Mouse (Mus musculus): ENCODE measurements around the gene Cers6. TPM values are rescaled to one million over a fixed set of nuclear protein-coding genes. Genes with fewer than 3 reads are reported as not detected.
A peak's percentile ranks its signal among the peaks of the same experiment; 100 is the strongest.

The Cers6 gene
- polyA plus RNA-seq, 1 experiment from 2014 or later, result 36.8 TPM

- H3K27ac ChIP-seq, result peak overlapping the region; percentile 47; the same call in 1 of the 2 replicates
- H3K9ac ChIP-seq, result no peak overlapping the region
- WGBS, result 33% methylated on average over 4 of the region's 4 CpGs
These were observed 24.7 kb downstream of the Cers6 start for GRCm38 (mm10) chr2:68885766-68886496.

GRCm38 (mm10) chr2:68886661-68887060 lies 25.4 kb downstream of the Cers6 start:
- peak overlapping the region; percentile 47; the same call in 1 of the 2 replicates for H3K27ac ChIP-seq
- H3K4me2 ChIP-seq, result no peak overlapping the region
- 86% methylated on average over 4 of the region's 4 CpGs for WGBS
- no peak overlapping the region for H3K4me3 ChIP-seq (replicated peaks)
- H3K9me3 ChIP-seq (replicated peaks), result no peaks in the 10 kb centered on the region
- no peak for ATAC-seq (replicated peaks; ENCODE audit: low FRiP score)
- H3K4me1 ChIP-seq, result peaks cover 29% of the 10 kb centered on the region
- no peaks in the 10 kb centered on the region for H3K36me3 ChIP-seq
- H3K9ac ChIP-seq, result no peak overlapping the region
- H3K27me3 ChIP-seq, result no peaks in the 10 kb centered on the region

More at GRCm38 (mm10) chr2:68885766-68886496, 24.7 kb downstream of the Cers6 start:
- ATAC-seq (replicated peaks; ENCODE audit: low FRiP score), result peak; percentile 49; the same call in 1 of the 2 replicates
- H3K27me3 ChIP-seq, result no peaks in the 10 kb centered on the region
- no peaks in the 10 kb centered on the region for H3K9me3 ChIP-seq (replicated peaks)
- peaks cover 29% of the 10 kb centered on the region for H3K4me1 ChIP-seq
- H3K4me2 ChIP-seq, result 0 out of 2 replicates have a peak overlapping the region, but pooled peaks have one; percentile 8
- H3K36me3 ChIP-seq, result no peaks in the 10 kb centered on the region
- H3K4me3 ChIP-seq (replicated peaks), result no peak overlapping the region

- H3K4me2 ChIP-seq, result no peak overlapping the region
- no peak for ATAC-seq (replicated peaks; ENCODE audit: low FRiP score)
- WGBS, result 66% methylated on average over 3 of the region's 3 CpGs
- 0 out of 2 replicates have a peak overlapping the region, but pooled peaks have one; percentile 48 for H3K27ac ChIP-seq
- peaks cover 29% of the 10 kb centered on the region for H3K4me1 ChIP-seq
- no peaks in the 10 kb centered on the region for H3K27me3 ChIP-seq
- H3K9ac ChIP-seq, result no peak overlapping the region
- no peaks in the 10 kb centered on the region for H3K9me3 ChIP-seq (replicated peaks)
- H3K36me3 ChIP-seq, result no peaks in the 10 kb centered on the region
- no peak overlapping the region for H3K4me3 ChIP-seq (replicated peaks)
These were observed 27.0 kb downstream of the Cers6 start for GRCm38 (mm10) chr2:68888094-68888705.

GRCm38 (mm10) chr2:68889661-68890170 lies 28.5 kb downstream of the Cers6 start:
- H3K4me1 ChIP-seq, result peaks cover 30% of the 10 kb centered on the region
- no peak for ATAC-seq (replicated peaks; ENCODE audit: low FRiP score)
- H3K9ac ChIP-seq, result no peak overlapping the region
- H3K27me3 ChIP-seq, result no peaks in the 10 kb centered on the region
- no peak overlapping the region for H3K27ac ChIP-seq
- no peaks in the 10 kb centered on the region for H3K9me3 ChIP-seq (replicated peaks)
- no peaks in the 10 kb centered on the region for H3K36me3 ChIP-seq
- no peak overlapping the region for H3K4me2 ChIP-seq
- WGBS, result 89% methylated on average over 5 of the region's 5 CpGs
- no peak overlapping the region for H3K4me3 ChIP-seq (replicated peaks)

GRCm38 (mm10) chr2:68892476-68892875 lies 31.2 kb downstream of the Cers6 start:
- H3K4me2 ChIP-seq, result no peak overlapping the region
- H3K9me3 ChIP-seq (replicated peaks), result no peaks in the 10 kb centered on the region
- H3K27me3 ChIP-seq, result no peaks in the 10 kb centered on the region
- WGBS, result 89% methylated on average over 4 of the region's 4 CpGs
- H3K4me3 ChIP-seq (replicated peaks), result no peak overlapping the region
- H3K27ac ChIP-seq, result no peak overlapping the region
- no peak overlapping the region for H3K9ac ChIP-seq
- no peak for ATAC-seq (replicated peaks; ENCODE audit: low FRiP score)
- peaks cover 14% of the 10 kb centered on the region for H3K4me1 ChIP-seq
- no peaks in the 10 kb centered on the region for H3K36me3 ChIP-seq

- H3K36me3 ChIP-seq, result no peaks in the 10 kb centered on the region
- H3K27ac ChIP-seq, result no peak overlapping the region
- H3K9me3 ChIP-seq (replicated peaks), result no peaks in the 10 kb centered on the region
- H3K4me2 ChIP-seq, result no peak overlapping the region
- 0 out of 2 replicates have a peak, but pooled peaks cover 8% of the 10 kb centered on the region for H3K4me1 ChIP-seq
- 78% methylated on average over 10 of the region's 10 CpGs for WGBS
- no peak overlapping the region for H3K9ac ChIP-seq
- H3K27me3 ChIP-seq, result no peaks in the 10 kb centered on the region
- ATAC-seq (replicated peaks; ENCODE audit: low FRiP score), result no peak
- H3K4me3 ChIP-seq (replicated peaks), result no peak overlapping the region
These were observed 34.0 kb downstream of the Cers6 start for GRCm38 (mm10) chr2:68895044-68895764.

GRCm38 (mm10) chr2:68896196-68896595 lies 35.0 kb downstream of the Cers6 start:
- H3K4me3 ChIP-seq (replicated peaks), result no peak overlapping the region
- no peak overlapping the region for H3K4me2 ChIP-seq
- H3K36me3 ChIP-seq, result no peaks in the 10 kb centered on the region
- H3K4me1 ChIP-seq, result 0 out of 2 replicates have a peak, but pooled peaks cover 17% of the 10 kb centered on the region
- ATAC-seq (replicated peaks; ENCODE audit: low FRiP score), result no peak
- no peak overlapping the region for H3K9ac ChIP-seq
- H3K27ac ChIP-seq, result no peak overlapping the region
- no peaks in the 10 kb centered on the region for H3K27me3 ChIP-seq
- no peaks in the 10 kb centered on the region for H3K9me3 ChIP-seq (replicated peaks)
- WGBS, result 69% methylated on average over 4 of the region's 4 CpGs

GRCm38 (mm10) chr2:68899770-68900521 lies 38.7 kb downstream of the Cers6 start:
- H3K4me3 ChIP-seq (replicated peaks), result no peak overlapping the region
- H3K4me1 ChIP-seq, result 0 out of 2 replicates have a peak, but pooled peaks cover 15% of the 10 kb centered on the region
- no peaks in the 10 kb centered on the region for H3K27me3 ChIP-seq
- no peak for ATAC-seq (replicated peaks; ENCODE audit: low FRiP score)
- no peaks in the 10 kb centered on the region for H3K36me3 ChIP-seq
- 83% methylated on average over 7 of the region's 7 CpGs for WGBS
- no peak overlapping the region for H3K9ac ChIP-seq
- no peak overlapping the region for H3K4me2 ChIP-seq
- H3K9me3 ChIP-seq (replicated peaks), result no peaks in the 10 kb centered on the region
- H3K27ac ChIP-seq, result no peak overlapping the region; the same call in 1 of the 2 replicates

GRCm38 (mm10) chr2:68900640-68901378 lies 39.6 kb downstream of the Cers6 start:
- WGBS, result 56% methylated on average over 9 of the region's 9 CpGs
- Histone ChIP-seq H3K27ac (peak overlapping the region; percentile 29; the same call in 1 of the 2 replicates), H3K4me3 (replicated peaks) (no peak overlapping the region), H3K36me3 (no peaks in the 10 kb centered on the region), H3K4me1 (0 out of 2 replicates have a peak, but pooled peaks cover 14% of the 10 kb centered on the region), H3K9ac (no peak overlapping the region), H3K4me2 (no peak overlapping the region), H3K27me3 (no peaks in the 10 kb centered on the region), H3K9me3 (replicated peaks) (no peaks in the 10 kb centered on the region)
- no peak for ATAC-seq (replicated peaks; ENCODE audit: low FRiP score)

- H3K9me3 ChIP-seq (replicated peaks), result no peaks in the 10 kb centered on the region
- no peak for ATAC-seq (replicated peaks; ENCODE audit: low FRiP score)
- H3K4me1 ChIP-seq, result 0 out of 2 replicates have a peak, but pooled peaks cover 14% of the 10 kb centered on the region
- no peak overlapping the region for H3K4me3 ChIP-seq (replicated peaks)
- no peaks in the 10 kb centered on the region for H3K36me3 ChIP-seq
- no peak overlapping the region for H3K9ac ChIP-seq
- H3K4me2 ChIP-seq, result no peak overlapping the region
- H3K27me3 ChIP-seq, result no peaks in the 10 kb centered on the region
- H3K27ac ChIP-seq, result no peak overlapping the region
- WGBS, result 73% methylated on average over 2 of the region's 2 CpGs
These were observed 40.5 kb downstream of the Cers6 start for GRCm38 (mm10) chr2:68901708-68902107.

GRCm38 (mm10) chr2:68902546-68902945 lies 41.3 kb downstream of the Cers6 start:
- H3K27ac ChIP-seq, result no peak overlapping the region
- 75% methylated on average over 6 of the region's 6 CpGs for WGBS
- no peak overlapping the region for H3K4me2 ChIP-seq
- H3K9me3 ChIP-seq (replicated peaks), result no peaks in the 10 kb centered on the region
- no peaks in the 10 kb centered on the region for H3K36me3 ChIP-seq
- no peak for ATAC-seq (replicated peaks; ENCODE audit: low FRiP score)
- 0 out of 2 replicates have a peak, but pooled peaks cover 14% of the 10 kb centered on the region for H3K4me1 ChIP-seq
- H3K4me3 ChIP-seq (replicated peaks), result no peak overlapping the region
- no peaks in the 10 kb centered on the region for H3K27me3 ChIP-seq
- H3K9ac ChIP-seq, result no peak overlapping the region

Measured in kidney, embryonic 15.5 days (tissue).